Mouse (Mus musculus): Measurements from ENCODE around the gene Fhl2.
"Not testable (repeated sequence)": the region's sequence is repeated elsewhere in the genome, so short reads cannot be mapped to it uniquely, and the experiment has no call there.

Fhl2 gene

GRCm38 (mm10) chr1:43191078-43191477 is 5.7 kb downstream of the Fhl2 start:
- DNase-seq = no peak

DNA sequence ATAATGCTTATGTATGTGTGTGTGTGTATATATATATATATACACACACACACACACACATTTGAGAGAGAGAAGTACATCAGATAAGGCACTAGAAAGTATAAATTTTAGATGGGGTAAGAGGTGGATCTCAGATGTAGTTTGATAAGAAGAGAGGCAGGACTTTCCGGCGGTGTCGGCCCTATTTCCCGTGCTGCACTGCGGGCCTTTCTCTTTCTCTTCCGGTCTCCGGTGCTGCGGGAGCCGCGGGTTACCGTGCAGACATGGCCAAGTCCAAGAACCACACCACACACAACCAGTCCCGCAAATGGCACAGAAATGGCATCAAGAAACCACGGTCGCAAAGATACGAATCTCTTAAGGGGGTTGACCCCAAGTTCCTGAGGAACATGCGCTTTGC is 7.9 kb downstream of the Fhl2 start:
- not testable (repeated sequence) for DNase-seq

DNA sequence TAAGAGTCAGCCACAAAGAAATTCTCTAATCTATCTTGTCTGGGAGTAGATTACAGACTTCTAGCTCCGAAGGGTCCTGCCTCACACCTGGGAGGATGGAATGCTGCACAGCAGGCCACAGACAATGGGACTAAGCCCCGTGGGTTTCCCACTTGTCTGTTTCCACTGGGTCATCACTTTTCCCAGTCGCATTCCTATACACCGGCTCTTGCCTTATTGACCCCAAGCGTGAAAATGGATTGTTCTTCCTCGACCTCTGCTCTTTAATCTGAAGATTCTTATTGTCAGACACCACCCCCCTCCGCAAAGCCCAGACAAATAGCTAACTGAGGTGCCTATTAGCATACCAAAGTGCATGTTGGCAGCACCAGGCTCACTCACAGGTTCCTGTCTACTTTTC is 10.4 kb downstream of the Fhl2 start:
- no peak for DNase-seq

- no peak for DNase-seq
Observed at GRCm38 (mm10) chr1:43180912-43181311, 15.9 kb downstream of the Fhl2 start.

- no peak for DNase-seq
Observed at GRCm38 (mm10) chr1:43178780-43179179, 18.0 kb downstream of the Fhl2 start.

GRCm38 (mm10) chr1:43178378-43178777 is 18.4 kb downstream of the Fhl2 start:
- DNase-seq = no peak

- no peak for DNase-seq
Observed at GRCm38 (mm10) chr1:43173283-43174226, 23.2 kb downstream of the Fhl2 start.

DNA sequence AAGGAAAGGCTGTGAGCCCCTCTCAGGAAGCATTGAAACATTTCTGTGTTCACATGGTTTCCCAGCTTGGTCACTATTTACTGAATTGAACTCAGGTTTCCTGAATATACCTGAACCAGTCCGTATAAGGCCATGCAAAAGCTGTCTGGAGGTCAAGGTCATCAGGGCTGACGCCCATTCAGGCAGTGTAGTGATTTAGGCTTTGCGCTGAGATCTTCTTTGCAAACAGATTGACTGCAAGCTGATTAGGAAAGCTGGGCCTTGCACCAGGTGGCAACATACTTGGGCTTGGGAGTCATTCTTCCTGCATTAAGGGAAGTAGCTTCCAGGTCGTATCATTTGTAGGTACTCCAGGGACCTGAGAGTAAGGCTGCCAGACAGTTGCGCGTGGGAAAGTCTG is 25.0 kb downstream of the Fhl2 start:
- no peak for DNase-seq

GRCm38 (mm10) chr1:43171093-43171492 is 25.7 kb downstream of the Fhl2 start:
- DNase-seq = no peak

DNA sequence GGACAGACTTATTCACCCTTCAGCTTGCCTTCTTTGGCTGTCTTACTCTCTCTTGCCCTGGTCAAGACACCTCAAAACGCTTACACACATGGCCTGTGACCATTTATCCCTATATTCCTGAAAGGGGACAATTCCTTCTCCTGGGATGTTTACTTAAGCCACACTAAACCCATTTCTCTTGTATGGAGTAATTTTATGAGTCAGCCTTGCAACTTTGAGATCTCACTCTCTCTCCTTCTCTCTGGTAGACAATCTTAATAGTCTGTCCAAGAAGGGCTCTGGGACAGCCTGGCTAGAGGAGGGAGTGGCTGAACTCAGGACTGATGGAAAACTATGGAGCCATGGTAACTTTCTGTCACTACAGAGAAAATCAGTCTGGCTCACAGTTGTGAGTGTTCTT is 27.1 kb downstream of the Fhl2 start:
- DNase-seq = no peak

- DNase-seq = no peak
Observed at GRCm38 (mm10) chr1:43169227-43169626, 27.6 kb downstream of the Fhl2 start.

GRCm38 (mm10) chr1:43168618-43169017 is 28.2 kb downstream of the Fhl2 start:
- DNase-seq = no peak

- no peak for DNase-seq
Observed at GRCm38 (mm10) chr1:43168026-43168425, 28.8 kb downstream of the Fhl2 start.

GRCm38 (mm10) chr1:43164582-43164981 is 32.2 kb downstream of the Fhl2 start:
- DNase-seq = no peak

GRCm38 (mm10) chr1:43163467-43164418 is 33.0 kb downstream of the Fhl2 start:
- DNase-seq = peak; percentile 70

GRCm38 (mm10) chr1:43163084-43163466 is 33.7 kb downstream of the Fhl2 start:
- no peak for DNase-seq

DNA sequence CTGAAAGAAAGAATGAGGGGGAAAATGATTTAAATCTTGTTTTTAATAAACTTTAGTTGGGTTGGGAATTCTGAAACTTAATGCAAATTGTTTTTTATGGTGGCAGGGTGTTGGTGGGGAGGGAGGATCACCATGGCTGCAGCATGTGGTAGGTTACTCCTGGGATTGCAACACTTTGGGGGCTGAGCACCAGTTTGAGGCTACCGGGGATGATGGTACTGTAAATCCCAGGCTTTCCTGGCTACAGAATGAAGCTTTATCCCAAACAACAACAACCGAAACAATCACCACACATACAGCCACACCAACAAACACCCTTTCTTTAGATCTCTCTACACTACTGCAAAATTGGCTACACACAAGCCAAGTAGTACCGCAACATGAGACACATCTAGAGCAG is 34.4 kb downstream of the Fhl2 start:
- DNase-seq = no peak

GRCm38 (mm10) chr1:43159429-43159828 is 37.4 kb downstream of the Fhl2 start:
- DNase-seq = no peak

- no peak for DNase-seq
Observed at GRCm38 (mm10) chr1:43157907-43158306, 38.9 kb downstream of the Fhl2 start.

GRCm38 (mm10) chr1:43154491-43154890 is 42.3 kb downstream of the Fhl2 start:
- no peak for DNase-seq

GRCm38 (mm10) chr1:43153538-43153937 is 43.2 kb downstream of the Fhl2 start:
- DNase-seq = no peak

GRCm38 (mm10) chr1:43152626-43153025 is 44.2 kb downstream of the Fhl2 start:
- no peak for DNase-seq

DNA sequence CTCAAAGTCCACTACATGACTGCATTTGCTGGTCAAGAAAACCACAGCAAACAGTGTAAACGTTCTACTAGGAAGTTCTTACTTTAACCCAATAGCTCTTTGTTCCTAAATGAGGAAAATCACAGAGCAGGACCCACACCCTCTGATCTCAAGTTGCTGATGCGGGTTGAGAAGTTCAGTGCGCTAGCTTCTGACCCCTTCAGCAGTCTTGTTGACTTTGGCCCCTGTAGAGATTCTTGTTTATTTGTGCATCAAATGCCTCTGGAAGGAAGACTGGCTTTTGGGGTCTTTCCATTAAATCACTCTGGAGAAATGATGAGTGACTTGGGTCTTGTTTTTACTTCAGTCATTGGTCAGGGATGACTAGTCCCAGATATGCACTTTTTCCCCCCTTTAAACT is 46.6 kb downstream of the Fhl2 start:
- no peak for DNase-seq

DNA sequence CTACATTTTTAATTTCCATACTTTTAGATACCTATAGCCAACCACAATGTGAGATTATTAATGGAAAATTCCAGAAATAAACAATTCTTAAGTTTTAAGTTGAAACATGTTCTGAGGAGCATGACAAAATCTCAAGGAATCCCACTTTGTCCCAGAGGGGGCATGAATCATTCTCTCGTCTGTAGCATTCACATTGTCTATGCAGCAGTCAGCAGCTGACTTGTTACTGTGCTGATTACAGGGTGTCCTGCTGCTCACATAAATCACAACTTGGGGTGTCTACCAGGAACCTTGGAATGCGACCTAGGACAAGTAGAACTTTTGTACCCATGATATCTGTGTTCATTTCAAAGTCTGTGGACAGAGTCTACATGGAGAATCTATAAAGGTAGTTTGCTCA is 49.3 kb downstream of the Fhl2 start:
- DNase-seq = no peak

Measured in thymus, postnatal 4 days (tissue).